Mouse (Mus musculus): ENCODE results near the gene Gm4491.

The Gm4491 gene

DNA sequence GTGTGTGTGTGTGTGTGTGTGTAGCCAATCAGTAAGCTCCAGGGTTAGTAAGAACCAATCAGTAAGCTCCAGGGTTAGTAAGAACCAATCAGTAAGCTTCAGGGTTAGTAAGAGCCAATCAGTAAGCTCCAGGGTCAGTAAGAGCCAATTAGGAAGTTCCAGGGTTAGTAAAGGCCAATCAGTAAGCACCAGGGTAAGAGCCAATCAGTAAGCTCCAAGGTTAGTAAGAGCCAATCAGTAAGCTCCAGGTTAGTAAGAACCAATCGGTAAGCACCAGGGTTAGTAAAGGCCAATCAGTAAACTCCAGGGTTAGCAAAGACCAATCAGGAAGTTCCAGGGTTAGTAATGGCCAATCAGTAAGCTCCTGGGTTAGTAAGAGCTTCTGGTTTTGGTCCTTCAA, 32.8 kb downstream of the Gm4491 start:
- no peak for DNase-seq

DNA sequence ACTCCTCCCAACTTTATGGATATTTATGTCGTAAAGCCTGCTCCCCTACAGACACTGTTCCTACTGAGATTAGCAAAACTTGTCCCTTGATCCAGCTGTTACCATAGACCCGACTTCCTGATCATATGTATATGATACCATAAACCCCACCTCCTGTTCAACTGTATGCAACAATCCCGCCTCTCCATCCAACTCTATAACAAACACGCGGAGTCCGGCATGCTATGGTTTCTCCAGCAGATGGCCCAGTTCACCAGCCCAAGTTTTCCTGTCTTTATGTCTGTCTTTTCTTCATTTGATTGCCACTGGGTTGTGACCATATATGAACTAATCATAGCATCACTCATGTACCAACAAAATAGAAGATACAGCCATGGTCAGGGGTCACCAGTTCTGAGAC, 40.1 kb downstream of the Gm4491 start:
- DNase-seq, result peak in 1 of 2 experiments; percentile 18

DNA sequence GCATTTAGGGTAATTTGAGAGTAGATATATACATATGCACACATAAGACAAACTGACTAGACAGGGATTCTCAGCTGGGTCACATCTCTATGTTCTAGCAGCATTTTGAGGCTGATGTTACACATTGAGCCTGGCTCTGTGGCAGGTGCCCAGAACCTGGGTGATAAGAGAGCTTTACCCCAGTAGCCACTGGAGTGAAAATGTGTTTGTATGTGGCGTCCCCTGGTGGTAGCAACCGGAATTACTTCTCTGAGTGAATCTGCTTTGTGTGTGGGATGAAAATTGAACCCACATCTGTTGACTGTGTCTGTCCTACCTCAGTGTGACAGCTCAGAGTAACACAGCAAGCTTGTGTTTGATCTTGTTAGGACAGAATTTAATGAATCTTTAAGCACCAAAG, 45.8 kb downstream of the Gm4491 start:
- peak; percentile 54 to 60 for DNase-seq

DNA sequence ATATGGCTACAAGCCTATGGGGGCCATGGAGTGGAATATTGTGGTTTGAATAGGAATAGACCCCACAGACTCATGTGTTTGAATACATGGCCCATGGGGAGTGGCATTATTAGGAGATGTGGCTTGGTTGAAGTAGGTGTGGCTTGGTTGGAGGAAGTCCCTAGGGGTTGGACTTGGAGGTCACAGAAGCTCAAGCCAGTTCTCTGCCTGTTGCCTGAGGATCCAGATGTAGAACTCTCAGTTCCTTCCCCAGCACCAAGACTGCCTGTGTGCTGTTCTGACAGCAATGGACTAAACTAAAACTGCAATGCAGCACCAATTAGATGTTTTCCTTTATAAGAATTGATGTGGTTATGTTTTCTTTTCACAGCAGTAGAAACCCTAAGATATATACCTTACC, 49.6 kb downstream of the Gm4491 start:
- no peak for DNase-seq

Data from kidney, postnatal 4 days (tissue).